Mouse (Mus musculus) intestine, embryonic 15.5 days (tissue): ENCODE measurements around the gene 7530416G11Rik. TPM values are rescaled to one million over a fixed set of nuclear protein-coding genes. Genes with fewer than 3 reads are reported as not detected.
A peak's percentile ranks its signal among the peaks of the same experiment; 100 is the strongest.

Experiments used
- ATAC-seq: fragments of 200-750 bp; cut with Nextera tagmentation; 2 replicates; pipeline ENCODE4 v1.8.0; 2017; ENCODE audit warnings: moderate TSS enrichment, moderate library complexity
- H3K27ac ChIP-seq: fragments of 300-500 bp; sonication (generic); 2 replicates; pipeline ENCODE4 v1.5.1; 2015; ENCODE audit warnings: mild to moderate bottlenecking, inconsistent platforms
- H3K27me3 ChIP-seq: fragments of 300-500 bp; sonication (generic); replicated peaks from 2 replicates; pipeline ENCODE4 v1.6.1; 2015; ENCODE audit warnings: inconsistent platforms
- H3K36me3 ChIP-seq: fragments of 300-500 bp; sonication (generic); 2 replicates; pipeline ENCODE4 v1.6.1; 2015; ENCODE audit warnings: inconsistent platforms
- H3K4me1 ChIP-seq: fragments of 300-500 bp; sonication (generic); replicated peaks from 2 replicates; pipeline ENCODE4 v1.6.1; 2015; ENCODE audit warnings: inconsistent platforms
- H3K4me2 ChIP-seq: fragments of 300-500 bp; sonication (generic); replicated peaks from 2 replicates; pipeline ENCODE4 v1.6.1; 2015; ENCODE audit warnings: mild to moderate bottlenecking, inconsistent platforms
- H3K4me3 ChIP-seq: fragments of 300-500 bp; sonication (generic); replicated peaks from 2 replicates; pipeline ENCODE4 v1.5.1; 2015; ENCODE audit warnings: inconsistent platforms
- H3K9ac ChIP-seq: fragments of 300-500 bp; sonication (generic); 2 replicates; pipeline ENCODE4 v1.6.1; 2015; ENCODE audit warnings: inconsistent platforms
- H3K9me3 ChIP-seq: fragments of 300-500 bp; sonication (generic); 2 replicates; pipeline ENCODE4 v1.6.1; 2016; ENCODE audit warnings: inconsistent platforms
- WGBS: fragments of 180-500 bp; shearing (Covaris S2); methylation state at CpG from one replicate; pipeline ENCODE4 v1.1.7; 2015; 5-methylcytosine and 5-hydroxymethylcytosine counted together
- polyA plus RNA-seq: library from polyadenylated mRNA; unstranded; fragments of >200 nt; fragmentation: Nextera tagmentation; extraction: Ambion mirVana; gene quantifications from 2 replicates; pipeline ENCODE4 v1.2.1, GENCODE M21; 2015

The 7530416G11Rik gene
- polyA plus RNA-seq, 1 experiment from 2014 or later = not detected

GRCm38 (mm10) chr15:85507370-85508014 is 4.5 kb upstream of the 7530416G11Rik start:
- 72% methylated on average over 32 of the region's 32 CpGs for WGBS
- H3K4me1 ChIP-seq = no peaks in the 10 kb centered on the region
- H3K36me3 ChIP-seq = no peaks in the 10 kb centered on the region
- no peak overlapping the region for H3K9ac ChIP-seq
- no peak overlapping the region for H3K4me2 ChIP-seq
- H3K9me3 ChIP-seq = no peaks in the 10 kb centered on the region
- H3K27ac ChIP-seq = no peak overlapping the region
- no peaks in the 10 kb centered on the region for H3K27me3 ChIP-seq
- no peak for ATAC-seq
- H3K4me3 ChIP-seq = no peak overlapping the region

DNA sequence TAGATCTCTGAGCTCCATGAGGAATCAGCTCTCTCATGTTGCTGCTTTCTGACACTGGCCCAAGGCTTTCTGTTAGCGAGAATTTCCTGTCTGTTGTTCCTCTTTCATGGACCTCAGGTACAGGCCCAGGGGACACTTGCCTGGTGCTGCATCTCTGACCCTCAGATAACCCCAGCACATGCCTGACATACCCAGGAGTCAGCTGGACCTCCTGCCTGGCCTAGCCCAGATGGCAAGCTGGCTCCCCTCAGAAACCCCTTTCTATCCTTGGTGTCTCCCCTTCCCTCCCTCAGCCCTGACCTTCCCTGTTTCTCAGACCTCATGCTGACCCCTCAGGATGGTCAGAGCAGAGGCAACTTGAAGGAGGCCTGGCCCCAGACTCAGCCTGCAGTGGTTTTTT is 3.7 kb upstream of the 7530416G11Rik start:
- Histone ChIP-seq H3K4me1 (no peaks in the 10 kb centered on the region), H3K9me3 (no peaks in the 10 kb centered on the region), H3K36me3 (no peaks in the 10 kb centered on the region), H3K27ac (no peak overlapping the region), H3K4me2 (no peak overlapping the region), H3K4me3 (no peak overlapping the region), H3K27me3 (no peaks in the 10 kb centered on the region), H3K9ac (no peak overlapping the region)
- 44% methylated on average over 1 of the region's 1 CpGs for WGBS
- no peak for ATAC-seq

- Histone ChIP-seq H3K9ac (no peak overlapping the region), H3K27ac (no peak overlapping the region), H3K27me3 (no peaks in the 10 kb centered on the region), H3K9me3 (no peaks in the 10 kb centered on the region), H3K4me2 (no peak overlapping the region), H3K36me3 (no peaks in the 10 kb centered on the region), H3K4me3 (no peak overlapping the region), H3K4me1 (no peaks in the 10 kb centered on the region)
- 57% methylated on average over 14 of the region's 14 CpGs for WGBS
- ATAC-seq = no peak
Observed at GRCm38 (mm10) chr15:85505118-85505925, 2.3 kb upstream of the 7530416G11Rik start.

DNA sequence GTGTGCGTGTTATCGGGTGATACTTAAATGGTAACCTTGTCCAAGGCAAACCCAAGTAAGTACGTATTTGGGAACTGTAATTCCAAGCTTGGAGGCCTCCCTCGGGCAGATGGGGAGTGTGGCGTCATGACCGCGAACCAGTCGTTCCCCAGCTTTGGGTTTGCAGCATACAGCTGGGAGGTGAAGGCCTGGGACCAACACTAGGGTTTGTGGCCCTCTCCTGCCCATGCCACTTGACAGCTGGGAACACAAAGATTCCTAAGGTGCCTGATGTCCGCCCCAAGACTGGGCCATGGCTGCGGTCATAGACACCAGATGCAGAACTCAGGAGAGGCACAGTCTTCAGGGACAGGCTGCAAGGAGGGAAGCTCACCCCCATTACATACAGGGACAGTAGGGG is 2.8 kb downstream of the 7530416G11Rik start:
- Histone ChIP-seq H3K4me1 (no peaks in the 10 kb centered on the region), H3K4me3 (no peak overlapping the region), H3K27ac (no peak overlapping the region), H3K9ac (no peak overlapping the region), H3K9me3 (no peaks in the 10 kb centered on the region), H3K4me2 (no peak overlapping the region), H3K36me3 (no peaks in the 10 kb centered on the region), H3K27me3 (no peaks in the 10 kb centered on the region)
- no peak for ATAC-seq
- WGBS = 82% methylated on average over 10 of the region's 10 CpGs

DNA sequence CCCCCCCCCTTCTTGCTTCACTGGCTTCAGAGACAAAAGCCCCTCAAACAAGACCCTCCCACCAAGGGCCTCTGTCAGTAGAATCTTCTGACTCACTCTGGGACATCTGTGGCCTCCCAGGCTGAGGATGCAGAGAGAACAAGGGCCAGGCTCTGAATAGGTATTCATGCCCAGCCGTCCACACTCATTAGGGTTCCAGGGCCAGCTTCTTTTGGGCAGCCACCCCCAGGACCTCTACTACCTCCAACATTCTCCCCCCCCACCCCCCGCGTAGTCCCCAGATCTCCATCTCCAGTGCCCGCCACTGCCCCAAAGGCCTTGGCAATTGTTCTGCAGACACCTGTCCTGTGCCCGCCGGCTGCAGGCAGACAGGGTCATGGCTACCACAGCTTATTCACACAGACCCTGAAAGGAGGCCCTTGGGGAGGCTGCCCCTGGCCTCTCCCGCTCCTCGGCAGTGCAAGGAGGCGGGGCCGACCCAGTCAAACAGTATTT is 5.0 kb downstream of the 7530416G11Rik start:
- Histone ChIP-seq H3K9me3 (no peaks in the 10 kb centered on the region), H3K27ac (no peak overlapping the region), H3K36me3 (no peaks in the 10 kb centered on the region), H3K4me1 (no peaks in the 10 kb centered on the region), H3K4me3 (no peak overlapping the region), H3K4me2 (no peak overlapping the region), H3K27me3 (0 out of 2 replicates have a peak, but pooled peaks cover 5% of the 10 kb centered on the region), H3K9ac (no peak overlapping the region)
- no peak for ATAC-seq
- 61% methylated on average over 10 of the region's 10 CpGs for WGBS

DNA sequence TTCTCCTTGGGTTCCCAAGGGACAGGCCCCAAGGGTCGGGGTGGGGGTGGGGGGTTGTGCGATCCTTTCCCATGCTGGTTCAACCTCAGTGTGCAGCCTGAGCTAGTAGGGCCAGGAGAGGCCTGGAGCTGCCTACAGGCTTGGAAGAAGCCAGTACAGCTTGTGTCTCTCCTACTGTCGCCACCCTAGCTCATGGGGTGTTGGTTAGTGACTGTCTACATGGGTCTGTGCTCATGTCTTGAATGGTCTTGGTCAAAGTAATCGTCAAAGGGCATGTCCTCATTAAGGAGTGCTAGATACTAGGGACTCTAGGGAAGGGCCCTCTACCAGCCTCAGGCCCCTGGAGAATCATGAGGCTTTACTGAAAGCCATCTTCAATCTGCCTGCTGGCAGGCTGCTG is 5.5 kb downstream of the 7530416G11Rik start:
- no peak overlapping the region for H3K9ac ChIP-seq
- H3K27ac ChIP-seq = no peak overlapping the region
- H3K4me3 ChIP-seq = no peak overlapping the region
- H3K27me3 ChIP-seq = 0 out of 2 replicates have a peak, but pooled peaks cover 5% of the 10 kb centered on the region
- ATAC-seq = no peak
- H3K9me3 ChIP-seq = no peaks in the 10 kb centered on the region
- H3K4me1 ChIP-seq = no peaks in the 10 kb centered on the region
- H3K4me2 ChIP-seq = no peak overlapping the region
- H3K36me3 ChIP-seq = no peaks in the 10 kb centered on the region
- 86% methylated on average over 4 of the region's 4 CpGs for WGBS

DNA sequence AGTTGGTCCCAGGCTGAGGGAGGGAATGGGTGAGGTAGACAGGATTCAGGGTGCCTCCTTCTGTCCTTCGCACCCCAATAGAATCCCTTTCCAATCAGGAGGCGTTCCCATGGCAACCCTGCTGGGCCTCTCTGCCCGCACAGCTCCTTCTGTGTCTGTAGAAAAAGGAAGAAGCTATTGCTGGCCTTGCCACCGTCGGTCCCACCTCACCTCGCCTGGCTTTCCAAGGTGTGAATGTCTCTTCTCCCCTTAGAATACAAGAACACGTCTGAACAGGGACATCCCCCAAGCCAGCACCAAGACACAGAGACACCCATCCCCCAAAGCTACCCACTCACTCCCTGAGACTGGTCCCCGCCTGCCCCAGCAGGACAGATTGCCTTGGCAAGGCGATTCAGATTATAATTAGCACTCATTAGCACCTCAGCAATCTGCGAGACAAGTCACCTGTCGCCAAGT is 8.8 kb downstream of the 7530416G11Rik start:
- 18% methylated on average over 11 of the region's 11 CpGs for WGBS
- Histone ChIP-seq H3K4me1 (no peaks in the 10 kb centered on the region), H3K4me2 (no peak overlapping the region), H3K4me3 (no peak overlapping the region), H3K9me3 (no peaks in the 10 kb centered on the region), H3K9ac (no peak overlapping the region), H3K27me3 (0 out of 2 replicates have a peak, but pooled peaks cover 5% of the 10 kb centered on the region), H3K27ac (no peak overlapping the region), H3K36me3 (no peaks in the 10 kb centered on the region)
- ATAC-seq = no peak

- Histone ChIP-seq H3K27me3 (0 out of 2 replicates have a peak, but pooled peaks cover 5% of the 10 kb centered on the region), H3K36me3 (no peaks in the 10 kb centered on the region), H3K4me3 (no peak overlapping the region), H3K27ac (no peak overlapping the region), H3K9ac (no peak overlapping the region), H3K4me1 (no peaks in the 10 kb centered on the region), H3K4me2 (no peak overlapping the region), H3K9me3 (no peaks in the 10 kb centered on the region)
- 85% methylated on average over 7 of the region's 7 CpGs for WGBS
- no peak for ATAC-seq
Observed at GRCm38 (mm10) chr15:85489751-85490150, 13.3 kb downstream of the 7530416G11Rik start.

GRCm38 (mm10) chr15:85488900-85489299 is 14.1 kb downstream of the 7530416G11Rik start:
- no peak overlapping the region for H3K27ac ChIP-seq
- WGBS = 76% methylated on average over 10 of the region's 10 CpGs
- no peak overlapping the region for H3K4me2 ChIP-seq
- H3K9ac ChIP-seq = no peak overlapping the region
- no peak for ATAC-seq
- no peaks in the 10 kb centered on the region for H3K27me3 ChIP-seq
- no peaks in the 10 kb centered on the region for H3K36me3 ChIP-seq
- H3K4me3 ChIP-seq = no peak overlapping the region
- no peaks in the 10 kb centered on the region for H3K9me3 ChIP-seq
- H3K4me1 ChIP-seq = no peaks in the 10 kb centered on the region

DNA sequence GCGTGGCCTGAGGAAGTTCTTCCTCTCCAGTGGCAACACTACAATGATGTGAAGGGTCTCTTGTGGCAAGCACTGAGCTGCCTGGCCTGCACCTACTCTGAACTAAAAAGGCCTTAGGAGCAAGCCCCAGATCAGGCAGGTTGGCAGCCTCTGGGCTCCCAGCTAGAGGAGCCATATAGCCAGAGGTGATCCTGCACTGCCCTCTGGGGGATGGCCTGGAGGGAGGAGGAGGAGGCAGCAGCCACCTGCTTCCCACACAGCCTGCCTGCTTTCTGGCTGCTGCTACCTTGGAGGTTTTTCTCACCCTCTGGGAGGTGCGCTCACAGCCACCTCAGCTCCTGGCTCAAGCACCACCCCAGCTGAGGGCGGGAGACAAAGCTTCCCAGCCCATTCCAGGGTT is 22.4 kb downstream of the 7530416G11Rik start:
- WGBS = 40% methylated on average over 3 of the region's 3 CpGs

GRCm38 (mm10) chr15:85479919-85480318 is 23.1 kb downstream of the 7530416G11Rik start:
- ATAC-seq = no peak
- Histone ChIP-seq H3K4me3 (no peak overlapping the region), H3K27ac (no peak overlapping the region), H3K27me3 (no peaks in the 10 kb centered on the region), H3K4me2 (no peak overlapping the region), H3K9ac (no peak overlapping the region), H3K9me3 (no peaks in the 10 kb centered on the region), H3K36me3 (no peaks in the 10 kb centered on the region), H3K4me1 (no peaks in the 10 kb centered on the region)
- 44% methylated on average over 5 of the region's 5 CpGs for WGBS

More for the DNA sequence above, 22.4 kb downstream of the 7530416G11Rik start:
- no peak overlapping the region for H3K4me3 ChIP-seq
- 0 out of 2 replicates have a peak, but pooled peaks have one; percentile 31 for ATAC-seq
- no peaks in the 10 kb centered on the region for H3K9me3 ChIP-seq
- no peaks in the 10 kb centered on the region for H3K27me3 ChIP-seq
- no peak overlapping the region for H3K4me2 ChIP-seq
- no peak overlapping the region for H3K9ac ChIP-seq
- no peaks in the 10 kb centered on the region for H3K36me3 ChIP-seq
- H3K4me1 ChIP-seq = no peaks in the 10 kb centered on the region
- H3K27ac ChIP-seq = no peak overlapping the region

- no peaks in the 10 kb centered on the region for H3K36me3 ChIP-seq
- H3K27ac ChIP-seq = no peak overlapping the region
- WGBS = 88% methylated on average over 12 of the region's 12 CpGs
Observed at GRCm38 (mm10) chr15:85479365-85479764, 23.7 kb downstream of the 7530416G11Rik start.

More at GRCm38 (mm10) chr15:85479365-85479764, 23.7 kb downstream of the 7530416G11Rik start:
- Histone ChIP-seq H3K4me1 (no peaks in the 10 kb centered on the region), H3K9ac (no peak overlapping the region), H3K9me3 (no peaks in the 10 kb centered on the region), H3K27me3 (no peaks in the 10 kb centered on the region), H3K4me3 (no peak overlapping the region), H3K4me2 (no peak overlapping the region)
- no peak for ATAC-seq
